ENCODE assay signal across 8 mouse cellular contexts in the genomic region with DNA sequence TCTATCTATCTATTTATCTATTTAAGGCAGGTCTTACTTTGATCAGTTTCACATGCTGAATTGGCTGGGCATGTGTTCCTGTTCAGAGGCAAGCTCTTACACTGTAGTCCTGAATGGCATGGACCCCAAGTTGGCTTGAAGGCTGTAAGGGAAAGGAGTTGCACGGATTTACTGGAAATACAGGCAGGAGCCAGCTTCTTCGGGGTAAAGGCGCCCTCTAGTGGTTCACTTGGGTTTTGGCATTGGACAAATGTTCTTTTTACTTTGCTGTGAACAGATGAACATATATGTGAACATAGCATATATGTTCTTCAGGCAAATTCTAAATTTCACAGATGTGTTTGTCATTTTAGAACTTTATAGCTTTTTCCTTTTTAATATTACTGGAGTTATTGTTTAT. TPM values are rescaled to one million over a fixed set of nuclear protein-coding genes. Genes with fewer than 3 reads are reported as not detected.
DNase-seq lines count a peak whose midpoint lies in the region; ATAC-seq lines count a peak whose summit lies in the region.

No protein-coding gene starts in this region.

- H3K27me3 ChIP-seq in limb, embryonic 10.5 days (ENCODE audit: low read depth, poor library complexity, severe bottlenecking): no peaks in the 10 kb centered on the region

- no peak overlapping the region for H3K27ac ChIP-seq in limb, embryonic 10.5 days

- H3K36me3 ChIP-seq in limb, embryonic 10.5 days: peaks cover 69% of the 10 kb centered on the region

- H3K4me3 ChIP-seq in limb, embryonic 10.5 days: no peak overlapping the region

- H3K9me3 ChIP-seq in limb, embryonic 10.5 days (replicated peaks): no peaks in the 10 kb centered on the region

- peaks cover 29% of the 10 kb centered on the region for H3K4me1 ChIP-seq in limb, embryonic 10.5 days

- intact Hi-C loops in heart, postnatal 14 days (cut with DNase I): no loop called here

- DNase-seq in layer of hippocampus, adult 11-12 months (ENCODE audit: low spot score): peak; percentile 73
- no peak for DNase-seq in layer of hippocampus, adult 9-11 months
- DNase-seq in R1 (ENCODE audit: low read depth, low spot score): peak; percentile 88
- peak; percentile 73 to 83 for DNase-seq in heart, postnatal 14 days
- DNase-seq in limb, embryonic 10.5 days (ENCODE audit: low spot score): peak; percentile 83
- peak; percentile 90 for DNase-seq in retina, embryonic 14.5 days (ENCODE audit: low spot score)
- peak; percentile 76 for DNase-seq in thymus, postnatal 4 days

- ATAC-seq in common myeloid progenitor, adult 5-6 weeks (replicated peaks; ENCODE audit: low read depth, poor library complexity, severe bottlenecking): peak; percentile 57

- WGBS in limb, embryonic 10.5 days: 0% methylated on average over 3 of the region's 3 CpGs

RNA-seq across cellular contexts. Expression of a gene that starts 2.5 kb away (rescaled TPM):
- total RNA-seq in common myeloid progenitor, adult 5-6 weeks (2017): 107 and 132 TPM in 2 replicates
- total RNA-seq in heart, postnatal 14 days (2021): 100 to 1,000 TPM; 544 to 555 TPM
- 497 and 518 TPM in 2 replicates for polyA plus RNA-seq in limb, embryonic 10.5 days (2016; fragmentation: Nextera tagmentation; extraction: Ambion mirVana)

RNA-seq across cellular contexts. Expression of a gene that starts 2.5 kb away (rescaled TPM):
- total RNA-seq in common myeloid progenitor, adult 5-6 weeks (2017): 2,900 and 3,215 TPM in 2 replicates
- 100 to 1,000 TPM; 736 to 815 TPM for total RNA-seq in heart, postnatal 14 days (2021)
- polyA plus RNA-seq in limb, embryonic 10.5 days (2016; fragmentation: Nextera tagmentation; extraction: Ambion mirVana): 867 and 991 TPM in 2 replicates

RNA-seq across cellular contexts. Expression of a gene that starts 16.0 kb away (rescaled TPM):
- 9.5 and 20.2 TPM in 2 replicates for total RNA-seq in common myeloid progenitor, adult 5-6 weeks (2017)
- total RNA-seq in heart, postnatal 14 days (2021): 10 to 100 TPM; 25.0 to 26.6 TPM
- 98.2 and 119 TPM in 2 replicates for polyA plus RNA-seq in limb, embryonic 10.5 days (2016; fragmentation: Nextera tagmentation; extraction: Ambion mirVana)

RNA-seq across cellular contexts. Expression of a gene that starts 16.5 kb away (rescaled TPM):
- total RNA-seq in common myeloid progenitor, adult 5-6 weeks (2017): 4.6 and 5.5 TPM in 2 replicates
- total RNA-seq in heart, postnatal 14 days (2021): 100 to 1,000 TPM in 1 of 2 experiments, 10 to 100 TPM in 1; 96.9 to 104 TPM
- 24.8 and 28.5 TPM in 2 replicates for polyA plus RNA-seq in limb, embryonic 10.5 days (2016; fragmentation: Nextera tagmentation; extraction: Ambion mirVana)

RNA-seq across cellular contexts. Expression of a gene that starts 45.2 kb away (rescaled TPM):
- total RNA-seq in common myeloid progenitor, adult 5-6 weeks (2017): 5.9 and 14.2 TPM in 2 replicates
- 10 to 100 TPM; 20.5 to 31.6 TPM for total RNA-seq in heart, postnatal 14 days (2021)
- polyA plus RNA-seq in limb, embryonic 10.5 days (2016; fragmentation: Nextera tagmentation; extraction: Ambion mirVana): 30.2 and 38.9 TPM in 2 replicates
